In genomic region chr12:29356681-29357397, GRCm38 (mm10) we compare ENCODE assay signal across 10 mouse cellular contexts.
A peak's percentile ranks its signal among the peaks of the same experiment; 100 is the strongest.
DNase-seq lines count a peak whose midpoint lies in the region; ATAC-seq and TF ChIP-seq lines count a peak whose summit lies in the region.
"Had no signal": no experiment of that assay in that cellular context is flagged by ENCODE, and none has a peak within 500 bp of the region (broad histone marks: within the 10 kb centered on the region; RNA-seq: fewer than 3 reads in every experiment).

No protein-coding gene starts in this region.

- no peaks in the 10 kb centered on the region for H3K36me3 ChIP-seq in forebrain, postnatal 0 days (ENCODE audit: insufficient read depth)
- no peaks in the 10 kb centered on the region for H3K36me3 ChIP-seq in midbrain, embryonic 14.5 days (ENCODE audit: control insufficient read depth, insufficient read depth, low read length)
- H3K36me3 ChIP-seq: lung, embryonic 15.5 days had no signal

- peak overlapping the region; percentile 31 for H3K9ac ChIP-seq in forebrain, postnatal 0 days
- peak overlapping the region; percentile 36 for H3K9ac ChIP-seq in midbrain, embryonic 14.5 days (replicated peaks; ENCODE audit: low read length)
- H3K9ac ChIP-seq: lung, embryonic 15.5 days had no signal

- no peak overlapping the region for H3K4me3 ChIP-seq in forebrain, postnatal 0 days (ENCODE audit: low read depth, low read length)
- H3K4me3 ChIP-seq in midbrain, embryonic 14.5 days (replicated peaks; ENCODE audit: low read depth, low read length), result no peak overlapping the region
- H3K4me3 ChIP-seq: lung, embryonic 15.5 days had no signal

- peak; percentile 52 for TF ChIP-seq CTCF in forebrain, postnatal 0 days (IDR thresholded peaks at IDR 0.05; ENCODE audit: low read depth)

- DNase-seq in cerebellum, postnatal 10 days, result peak; percentile 60 to 66
- DNase-seq in cerebellum, adult 11-12 months, result no peak
- DNase-seq in R1 (ENCODE audit: low read depth, low spot score), result peak; percentile 23
- DNase-seq in forebrain, postnatal 0 days, result peak; percentile 65
- peak; percentile 84 for DNase-seq in midbrain, embryonic 14.5 days
- DNase-seq in spleen, postnatal 10 days (ENCODE audit: low spot score in 2 of 2), result no peak
- no peak for DNase-seq in spleen, postnatal 4 days (ENCODE audit: low spot score in 2 of 2)
- no peak for DNase-seq in layer of hippocampus, adult 18-20 months (ENCODE audit: low spot score in 2 of 2)

- peaks cover 12% of the 10 kb centered on the region; the same call in 1 of the 2 replicates for H3K4me1 ChIP-seq in forebrain, postnatal 0 days (ENCODE audit: insufficient read depth)
- H3K4me1 ChIP-seq in midbrain, embryonic 14.5 days (ENCODE audit: control insufficient read depth, insufficient read depth, low read length), result peaks cover 30% of the 10 kb centered on the region
- H3K4me1 ChIP-seq: lung, embryonic 15.5 days had no signal

- 10% methylated on average over 11 of the region's 11 CpGs for WGBS in forebrain, postnatal 0 days
- 9% methylated on average over 11 of the region's 11 CpGs for WGBS in midbrain, embryonic 14.5 days

- H3K27ac ChIP-seq in forebrain, postnatal 0 days (ENCODE audit: low read depth, low read length), result peak overlapping the region; percentile 73
- peak overlapping the region; percentile 91 for H3K27ac ChIP-seq in midbrain, embryonic 14.5 days (replicated peaks; ENCODE audit: low read depth, low read length)
- H3K27ac ChIP-seq: kidney, postnatal 0 days; lung, embryonic 15.5 days had no signal

- H3K4me2 ChIP-seq in forebrain, postnatal 0 days (ENCODE audit: low read depth), result no peak overlapping the region
- no peak overlapping the region for H3K4me2 ChIP-seq in midbrain, embryonic 14.5 days (ENCODE audit: low read length)
- H3K4me2 ChIP-seq: lung, embryonic 15.5 days had no signal

- H3K9me3 ChIP-seq in forebrain, postnatal 0 days (ENCODE audit: low read length), result no peaks in the 10 kb centered on the region
- H3K9me3 ChIP-seq in midbrain, embryonic 14.5 days (ENCODE audit: control insufficient read depth, low read length), result no peaks in the 10 kb centered on the region
- H3K9me3 ChIP-seq: lung, embryonic 15.5 days had no signal

- peak; percentile 72 for ATAC-seq in forebrain, postnatal 0 days
- ATAC-seq in midbrain, embryonic 14.5 days (ENCODE audit: low FRiP score, low TSS enrichment), result peak; percentile 77

- no peaks in the 10 kb centered on the region for H3K27me3 ChIP-seq in forebrain, postnatal 0 days (ENCODE audit: insufficient read depth, low read length)
- no peaks in the 10 kb centered on the region for H3K27me3 ChIP-seq in midbrain, embryonic 14.5 days (ENCODE audit: control insufficient read depth, insufficient read depth, low read length)
- H3K27me3 ChIP-seq: lung, embryonic 15.5 days had no signal

Comparison
In these comparisons a context has a peak if more than half of its experiments do, and no peak if none do; other contexts are left out.
1. DNase-seq: peak in cerebellum, postnatal 10 days (2 of 2), R1 (single experiment), forebrain, postnatal 0 days (single experiment) and midbrain, embryonic 14.5 days (single experiment); none in cerebellum, adult 11-12 months (single experiment), spleen, postnatal 10 days (0 of 2), spleen, postnatal 4 days (0 of 2) and layer of hippocampus, adult 18-20 months (0 of 2).